Mouse (Mus musculus) heart, postnatal 4 days (tissue): ENCODE data around the gene Apex1. TPM values are rescaled to one million over a fixed set of nuclear protein-coding genes. Genes with fewer than 3 reads are reported as not detected.
"Not testable (repeated sequence)": the region's sequence is repeated elsewhere in the genome, so short reads cannot be mapped to it uniquely, and the experiment has no call there.

Experiments
- DNase-seq: peaks from one replicate; pipeline ENCODE4 v3.0.0; 2021
- total RNA-seq, 2 experiments: library from RNA; stranded (reverse); gene quantifications; 2 replicates each; pipeline ENCODE4 v1.2.3; 2021

The Apex1 gene
- total RNA-seq, 2 experiments from 2014 or later, result 49.5 to 52.9 TPM

DNA sequence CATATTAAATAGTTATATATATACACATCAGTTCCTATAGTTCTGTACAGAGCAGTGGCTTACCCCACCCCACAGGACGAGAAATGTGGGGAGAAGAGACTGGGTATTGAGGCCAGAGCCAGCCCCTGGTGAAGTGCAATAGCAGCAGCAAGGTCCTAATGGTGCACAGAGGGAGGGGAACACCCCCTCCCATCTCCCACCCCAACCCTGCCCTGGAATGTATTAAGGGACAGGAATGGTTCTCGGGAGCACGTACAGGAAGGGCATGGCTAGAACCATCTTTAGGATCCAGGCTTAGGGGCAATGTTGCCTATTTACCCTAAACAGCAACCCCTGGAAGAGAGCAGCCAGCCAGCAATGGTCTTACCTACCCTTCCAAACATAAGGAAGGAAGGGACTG, 2.6 kb downstream of the Apex1 start:
- DNase-seq, result no peak

DNA sequence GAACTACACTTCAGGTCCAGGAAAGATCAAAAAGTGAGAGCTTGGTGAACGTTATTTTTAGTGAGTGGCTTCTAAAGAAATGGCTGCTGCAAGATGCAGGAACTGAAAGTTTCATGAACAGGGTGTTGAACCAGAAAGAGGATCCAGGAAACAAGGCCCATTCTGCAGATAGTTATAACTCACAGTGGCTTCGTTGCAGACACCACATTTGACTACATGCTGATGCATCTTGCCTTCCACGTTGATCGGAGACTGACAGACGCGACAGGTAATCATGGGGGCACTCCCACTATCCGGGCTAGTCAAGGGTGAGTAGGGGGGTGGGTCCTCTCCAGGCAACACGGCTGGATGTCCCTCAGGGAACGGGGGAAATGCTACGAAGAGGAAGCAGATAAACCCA, 5.2 kb downstream of the Apex1 start:
- no peak for DNase-seq

DNA sequence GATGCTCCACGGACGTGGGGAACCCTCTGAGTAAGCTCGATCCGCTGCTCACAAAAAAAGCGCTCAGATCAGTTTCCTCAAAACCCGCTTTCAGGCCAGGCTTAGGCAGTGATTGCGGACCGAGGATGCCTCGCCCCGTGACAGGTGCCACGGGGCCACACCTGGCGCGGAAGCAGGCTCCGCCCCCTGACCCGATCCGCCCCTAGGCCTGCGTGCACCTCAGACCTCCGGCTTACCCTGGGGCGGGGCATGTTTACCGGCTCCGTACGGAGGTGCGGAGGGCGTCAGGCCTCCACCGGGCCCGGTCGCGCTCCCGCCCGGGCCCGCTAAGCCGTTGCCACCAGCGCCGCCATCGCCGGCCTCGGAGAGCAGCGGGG, 5.6 kb downstream of the Apex1 start:
- no peak for DNase-seq

DNA sequence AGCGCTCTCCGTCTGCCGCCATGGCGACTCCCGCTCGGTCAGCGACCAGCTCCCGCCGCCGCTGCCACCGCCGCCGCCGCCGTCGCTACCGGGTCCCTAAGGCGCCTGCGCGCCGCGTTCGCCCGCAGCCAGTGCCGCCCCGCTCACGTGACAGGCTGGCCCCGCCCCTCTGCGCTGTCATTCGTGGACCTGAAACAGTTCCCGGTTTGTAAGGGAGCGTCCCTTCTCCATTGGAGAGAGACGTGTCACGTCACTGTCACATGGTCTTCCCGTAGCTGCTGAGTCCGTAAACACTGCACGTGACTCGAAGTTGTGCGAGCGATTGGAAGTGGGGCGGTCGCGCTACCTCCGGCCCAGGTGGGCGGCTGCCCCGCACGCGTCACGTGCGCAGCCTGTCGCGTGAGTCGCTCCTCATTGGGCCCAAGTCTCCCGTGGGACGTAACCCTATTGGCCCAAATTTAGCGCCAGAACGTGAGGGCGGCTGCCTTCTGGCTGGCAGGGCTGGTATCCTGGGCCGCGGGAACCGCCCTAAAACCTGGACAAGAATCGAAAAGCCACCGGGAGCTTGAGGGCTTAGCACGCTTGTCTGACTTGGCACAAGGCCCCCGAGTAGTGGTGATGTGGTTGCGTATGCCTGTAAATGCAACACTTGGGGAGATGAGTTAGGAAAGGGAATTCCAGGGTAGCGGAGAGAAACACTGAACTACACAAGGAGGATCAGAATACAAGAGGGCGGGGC, 6.2 kb downstream of the Apex1 start, which contains the start of the genes Pip4p1 and Pnp:
Gene Pip4p1, minus strand, starts transcription at position 103 of the 739 bp plus-strand sequence.
Gene Pnp, plus strand, starts transcription at position 329 of the 739 bp plus-strand sequence.
- DNase-seq, result peak; percentile 99

DNA sequence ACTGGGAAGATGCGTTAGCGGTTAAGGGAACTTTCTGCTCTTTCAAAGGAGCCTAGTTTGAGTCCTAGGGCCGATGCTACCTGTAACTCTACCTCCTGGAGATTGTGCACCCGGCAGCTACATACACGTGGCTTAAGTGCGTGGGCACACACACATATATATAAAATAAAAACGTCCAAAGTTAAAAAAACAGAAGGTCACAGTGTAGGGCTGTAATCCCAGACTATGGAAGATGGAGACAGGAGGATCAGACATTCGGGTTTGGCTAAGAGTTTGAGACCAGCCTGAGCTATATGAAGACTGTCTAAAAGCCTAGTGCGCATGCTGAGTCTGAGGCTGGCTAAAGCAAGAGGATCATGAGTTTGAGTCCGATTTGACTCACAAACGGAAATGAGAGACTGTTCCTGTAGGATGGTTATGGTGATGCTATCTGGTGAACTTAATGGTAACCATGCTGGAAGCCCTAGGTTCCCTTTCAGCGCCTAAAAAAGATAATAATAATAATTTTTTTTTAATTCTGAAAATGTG, 6.8 kb downstream of the Apex1 start:
- DNase-seq, result no peak

DNA sequence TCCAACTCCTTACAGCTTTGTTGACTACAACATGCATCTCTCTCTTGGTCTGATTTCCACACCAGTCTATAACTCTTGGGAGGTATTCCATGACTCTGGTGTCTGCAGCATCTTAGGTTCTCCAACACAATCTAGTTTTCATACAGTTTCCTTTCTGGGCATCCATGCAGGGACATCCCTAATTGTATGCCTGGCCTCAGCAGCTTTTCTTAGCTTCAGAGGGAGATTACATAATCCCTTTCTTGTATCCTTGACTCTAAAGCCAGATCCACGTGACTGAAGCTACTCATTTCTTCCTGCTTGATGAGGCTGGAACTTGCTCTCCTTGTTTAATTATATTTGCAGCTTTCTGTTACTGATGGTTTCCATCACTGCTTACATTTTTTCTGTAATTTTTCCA, 11.9 kb downstream of the Apex1 start:
- DNase-seq, result no peak

DNA sequence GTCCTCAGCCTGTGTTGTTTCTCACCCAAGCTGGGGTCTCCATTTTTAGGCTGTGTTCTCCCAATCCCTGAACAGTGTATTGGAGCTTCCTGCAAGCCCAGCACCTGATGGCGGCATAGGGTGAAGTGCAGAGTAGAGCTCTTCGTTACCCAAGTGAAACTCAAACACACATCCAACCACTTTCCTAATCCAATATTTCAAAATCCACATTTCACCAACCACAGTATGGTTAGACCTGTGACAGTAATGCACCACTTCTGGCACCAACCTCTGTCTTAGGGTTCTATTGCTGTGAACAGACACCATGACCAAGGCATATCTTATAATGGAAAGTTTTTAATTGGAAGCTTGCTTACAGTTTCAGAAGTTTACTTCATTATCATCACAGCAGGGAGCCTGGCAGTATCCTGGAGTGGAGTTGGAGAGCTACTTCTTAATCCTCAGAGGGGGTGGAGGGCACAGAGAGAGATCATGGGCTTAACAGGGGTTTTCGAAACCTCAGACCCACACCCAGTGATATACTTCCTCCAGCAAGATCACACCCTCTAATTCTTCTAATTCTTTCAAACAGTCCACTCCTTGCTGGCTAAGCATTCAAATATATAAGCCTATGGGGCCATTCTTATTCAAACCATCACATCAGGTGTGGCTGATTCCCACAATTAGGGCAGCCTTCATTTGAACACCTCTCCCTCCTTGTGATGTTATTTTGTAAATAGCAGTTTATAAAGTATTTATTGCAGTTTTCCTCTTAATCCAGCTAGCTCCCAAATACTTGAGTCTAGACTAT, 13.5 kb downstream of the Apex1 start:
- no peak for DNase-seq

DNA sequence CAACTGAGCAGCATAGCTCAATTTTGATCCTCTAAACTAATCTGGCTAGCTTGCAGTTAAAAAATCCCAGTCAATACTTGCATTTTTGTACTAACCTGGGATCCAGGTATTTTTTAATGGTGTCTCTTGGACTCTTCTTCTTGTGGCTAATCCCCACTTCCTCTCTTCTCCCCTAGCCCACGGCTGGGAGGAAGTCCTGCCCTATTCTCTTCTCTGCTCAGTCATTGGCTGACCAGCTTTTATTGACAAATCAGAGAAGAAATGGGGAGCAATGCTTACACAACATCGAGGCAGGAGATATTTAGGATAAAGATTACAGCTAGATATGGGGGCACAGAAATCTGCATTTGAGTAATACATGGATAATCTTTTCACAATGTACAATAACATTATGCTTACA, 14.2 kb downstream of the Apex1 start:
- no peak for DNase-seq

DNA sequence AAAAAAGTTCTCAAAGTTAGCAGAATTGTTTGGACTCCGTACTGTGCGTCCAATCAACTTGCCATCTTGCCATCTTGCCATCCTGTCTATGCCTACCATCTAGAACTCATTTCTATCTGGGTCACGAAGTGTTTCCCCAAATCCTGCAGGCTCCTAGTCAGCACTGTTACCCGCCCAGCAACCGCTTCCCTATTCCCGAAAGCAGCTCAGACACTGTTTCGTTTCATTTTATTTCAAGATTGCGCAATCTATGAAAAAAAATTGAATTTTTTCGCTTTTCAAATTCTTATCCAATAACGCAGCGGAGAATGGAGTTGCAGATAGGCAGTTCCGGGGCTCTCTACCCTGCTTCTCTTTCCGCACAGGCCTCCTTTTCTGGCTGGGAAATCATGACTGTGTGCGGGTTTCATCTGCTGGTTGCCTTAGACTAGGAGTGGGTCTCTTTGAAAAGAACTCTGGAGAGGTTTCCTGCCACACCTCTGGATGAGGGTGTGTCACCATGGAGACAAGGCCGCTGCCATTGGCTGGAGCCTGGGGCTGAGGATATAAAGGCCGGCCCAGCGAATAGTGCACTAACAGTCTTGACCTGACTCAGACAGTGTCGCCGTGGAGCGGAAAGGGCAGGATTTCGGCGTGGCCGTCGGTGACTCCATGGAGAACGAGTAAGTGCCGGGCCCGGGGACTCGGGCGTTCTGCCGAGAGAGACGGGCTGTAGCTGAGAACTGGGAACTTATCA, 19.3 kb downstream of the Apex1 start, which contains the start of gene Gm49342:
Gene Gm49342, plus strand, starts transcription at position 586 of the 736 bp plus-strand sequence.
- peak; percentile 96 for DNase-seq

DNA sequence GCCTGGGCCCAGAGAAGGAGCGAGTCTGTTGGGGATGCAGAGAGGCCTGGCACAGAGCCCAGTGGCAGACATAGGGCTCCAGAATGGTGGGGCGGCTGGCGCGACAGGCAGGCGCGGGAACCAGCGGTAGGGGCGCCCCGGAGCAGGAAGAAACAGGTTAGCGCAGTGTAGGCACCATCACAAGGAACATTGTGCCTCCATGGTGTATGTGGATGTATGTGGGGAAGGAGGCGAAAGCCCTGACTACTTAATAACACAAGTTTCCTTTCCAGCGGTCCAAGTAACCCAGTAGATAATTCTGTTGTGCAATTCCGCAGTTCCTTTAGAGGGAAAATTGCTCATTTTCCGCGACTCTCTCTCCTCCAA, 19.9 kb downstream of the Apex1 start:
- not testable (repeated sequence) for DNase-seq

DNA sequence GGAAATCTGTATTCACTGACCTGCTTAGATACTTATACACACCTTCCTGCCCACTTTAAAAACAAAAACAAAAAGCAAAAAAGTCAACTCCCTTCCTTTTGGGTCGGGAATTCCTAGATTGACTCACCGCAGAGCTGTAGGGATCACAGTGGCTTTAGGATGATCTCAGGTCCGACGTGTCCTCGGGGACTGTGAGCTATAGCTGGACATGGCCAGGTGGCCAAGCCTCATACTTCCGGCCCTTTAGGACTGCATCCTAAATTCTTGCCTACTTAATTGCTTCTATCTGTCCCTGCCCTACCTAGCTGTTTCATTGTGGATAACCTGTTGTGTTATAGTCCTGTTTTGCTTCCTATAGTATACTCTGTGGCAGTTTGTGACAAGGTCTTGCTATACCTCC, 20.3 kb downstream of the Apex1 start:
- DNase-seq, result not testable (repeated sequence)

DNA sequence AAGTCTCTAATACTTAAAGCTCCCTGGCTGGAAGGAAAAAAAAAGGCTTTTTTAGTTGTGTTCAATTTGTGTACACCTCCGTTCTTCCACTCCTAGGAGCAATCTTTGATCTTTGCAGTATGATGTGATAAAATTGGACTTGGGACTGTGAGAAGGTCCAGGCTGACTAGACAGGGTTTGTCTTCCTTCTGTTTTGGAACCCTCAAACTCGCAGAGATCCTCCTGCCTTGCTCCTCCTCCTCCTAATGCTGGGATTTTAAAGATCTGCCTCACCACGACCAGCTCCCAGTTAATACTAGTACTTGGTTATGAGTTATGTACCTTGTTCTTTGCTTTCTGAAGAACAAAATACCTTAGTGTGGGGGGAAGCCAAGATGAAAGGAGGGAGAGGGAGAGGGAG, 20.8 kb downstream of the Apex1 start:
- not testable (repeated sequence) for DNase-seq

DNA sequence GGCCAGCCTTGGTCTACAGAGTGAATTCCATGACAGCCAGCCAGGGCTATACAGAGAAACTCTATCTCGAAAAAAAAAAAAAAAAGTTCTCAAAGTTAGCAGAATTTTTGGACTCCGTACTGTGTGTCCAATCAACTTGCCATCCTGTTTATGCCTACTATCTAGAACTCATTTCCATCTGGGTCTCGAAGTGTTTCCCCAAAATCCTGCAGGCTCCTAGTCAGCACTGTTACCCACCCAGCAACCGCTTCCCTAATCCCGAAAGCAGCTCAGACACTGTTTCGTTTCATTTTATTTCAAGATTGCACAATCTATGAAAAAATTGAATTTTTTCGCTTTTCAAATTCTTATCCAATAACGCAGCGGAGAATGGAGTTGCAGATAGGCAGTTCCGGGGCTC, 30.7 kb downstream of the Apex1 start:
- no peak for DNase-seq

DNA sequence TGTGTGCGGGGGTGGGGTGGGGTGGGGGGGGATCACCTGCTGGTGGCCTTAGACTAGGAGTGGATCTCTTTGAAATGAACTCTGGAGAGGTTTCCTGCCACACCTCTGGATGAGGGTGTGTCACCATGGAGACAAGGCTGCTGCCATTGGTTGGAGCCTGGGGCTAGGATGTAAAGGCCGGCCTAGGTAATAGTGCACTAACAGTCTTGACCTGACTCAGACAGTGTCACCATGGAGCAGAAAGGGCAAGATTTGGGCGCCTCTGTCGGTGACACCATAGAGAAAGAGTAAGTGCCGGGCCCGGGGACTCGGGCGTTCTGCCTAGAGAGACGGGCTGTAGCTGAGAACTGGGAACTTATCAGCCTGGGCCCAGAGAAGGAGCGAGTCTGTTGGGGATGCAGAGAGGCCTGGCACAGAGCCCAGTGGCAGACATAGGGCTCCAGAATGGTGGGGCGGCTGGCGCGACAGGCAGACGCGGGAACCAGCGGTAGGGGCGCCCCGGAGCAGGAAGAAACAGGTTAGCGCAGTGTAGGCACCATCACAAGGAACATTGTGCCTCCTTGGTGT, 31.3 kb downstream of the Apex1 start, which contains the start of gene Pnp2:
Gene Pnp2, plus strand, starts transcription at position 51 of the 567 bp plus-strand sequence.
- DNase-seq, result peak; percentile 66

DNA sequence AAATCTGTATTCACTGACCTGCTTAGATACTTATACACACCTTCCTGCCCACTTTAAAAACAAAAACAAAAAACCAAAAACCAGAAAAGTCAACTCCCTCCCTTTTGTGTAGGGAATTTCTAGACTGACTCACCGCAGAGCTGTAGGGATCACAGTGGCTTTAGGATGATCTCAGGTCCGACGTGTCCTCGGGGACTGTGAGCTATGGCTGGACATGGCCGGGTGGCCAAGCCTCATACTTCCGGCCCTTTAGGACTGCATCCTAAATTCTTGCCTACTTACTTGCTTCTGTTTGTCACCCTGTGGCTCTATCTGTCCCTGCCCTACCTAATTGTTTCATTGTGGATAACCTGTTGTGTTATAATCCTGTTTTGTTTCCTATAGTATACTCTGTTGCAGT, 32.0 kb downstream of the Apex1 start:
- peak; percentile 15 for DNase-seq

DNA sequence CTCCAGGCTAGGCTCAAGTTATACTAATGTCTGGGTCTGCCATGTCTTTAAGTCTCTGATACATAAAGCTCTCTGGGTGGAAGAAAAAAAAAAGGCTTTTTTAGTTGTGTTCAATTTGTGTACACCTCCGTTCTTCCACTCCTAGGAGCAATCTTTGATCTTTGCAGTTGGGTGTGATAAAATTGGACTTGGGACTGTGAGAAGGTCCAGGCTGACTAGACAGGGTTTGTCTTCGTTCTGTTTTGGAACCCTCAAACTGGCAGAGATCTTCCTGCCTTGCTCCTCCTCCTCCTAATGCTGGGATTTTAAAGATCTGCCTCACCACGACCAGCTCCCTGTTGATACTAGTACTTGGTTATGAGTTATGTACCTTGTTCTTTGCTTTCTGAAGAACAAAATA, 32.4 kb downstream of the Apex1 start:
- not testable (repeated sequence) for DNase-seq

DNA sequence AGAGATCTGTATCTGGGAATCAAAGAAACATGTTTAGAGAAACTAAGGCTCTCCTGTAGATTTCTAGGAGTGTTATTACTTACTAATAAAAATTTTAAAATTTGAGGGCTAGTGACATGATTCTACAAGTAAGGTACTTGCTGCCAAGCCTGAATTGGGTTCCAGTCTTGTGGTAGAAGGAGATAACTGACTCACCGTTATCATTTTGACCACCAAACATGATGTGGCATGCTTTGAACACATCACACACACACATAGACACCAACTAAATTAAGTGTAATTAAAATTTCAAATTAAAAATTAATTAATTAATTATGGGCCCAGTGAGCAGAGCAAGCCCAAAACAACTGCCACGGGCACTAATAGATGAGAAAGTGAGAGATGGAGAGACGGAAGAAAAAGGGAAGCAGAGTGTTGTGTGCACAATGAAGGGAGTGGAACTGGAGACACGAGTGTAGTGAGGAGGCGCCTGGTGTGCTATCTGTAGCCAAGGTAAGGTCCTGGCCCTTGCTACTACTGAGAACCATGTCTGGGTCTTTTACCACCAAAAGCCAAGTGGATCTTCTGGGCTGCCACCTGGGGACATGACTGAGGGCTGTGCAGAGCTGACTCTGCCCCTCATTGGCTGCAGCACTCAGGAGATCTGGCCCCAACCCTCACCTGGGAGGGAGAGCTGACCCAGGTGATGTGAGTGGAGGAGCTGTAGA, 33.7 kb downstream of the Apex1 start:
- not testable (repeated sequence) for DNase-seq

DNA sequence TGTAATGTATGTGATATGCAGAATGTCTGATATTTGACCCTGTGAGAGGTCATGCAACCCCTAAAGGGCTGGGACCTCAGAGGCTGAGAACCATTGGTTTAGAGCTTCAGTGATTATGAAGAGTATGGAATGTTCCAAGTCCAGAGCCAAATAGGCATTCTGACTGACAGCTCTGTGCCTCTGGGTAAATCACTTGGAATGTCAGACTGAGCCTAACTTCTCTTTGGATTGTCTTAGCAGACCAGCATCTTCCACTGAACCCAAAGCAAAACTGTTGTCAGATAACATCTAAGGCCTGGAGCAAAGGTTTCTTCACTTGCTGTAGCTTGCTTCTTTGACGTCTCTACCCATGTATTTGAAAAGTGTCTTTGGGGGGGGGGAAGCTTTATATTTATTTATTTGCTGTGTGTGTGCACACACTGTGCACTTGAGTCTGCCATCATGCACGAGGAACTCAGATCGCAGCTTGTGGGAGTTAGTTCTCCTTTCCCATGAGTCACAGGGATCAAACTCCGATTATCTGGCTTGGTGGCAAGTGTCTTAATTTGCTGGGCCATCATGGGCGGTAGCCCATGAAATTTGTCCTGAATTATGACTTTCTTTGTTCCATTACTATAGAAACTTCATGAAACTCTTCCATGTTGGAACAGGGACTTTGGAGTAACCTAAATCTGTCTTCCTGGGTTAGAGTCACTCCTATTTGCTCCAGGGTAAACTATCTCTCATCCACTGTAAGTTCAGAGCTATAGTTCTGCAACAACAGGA, 43.6 kb downstream of the Apex1 start:
- DNase-seq, result no peak

DNA sequence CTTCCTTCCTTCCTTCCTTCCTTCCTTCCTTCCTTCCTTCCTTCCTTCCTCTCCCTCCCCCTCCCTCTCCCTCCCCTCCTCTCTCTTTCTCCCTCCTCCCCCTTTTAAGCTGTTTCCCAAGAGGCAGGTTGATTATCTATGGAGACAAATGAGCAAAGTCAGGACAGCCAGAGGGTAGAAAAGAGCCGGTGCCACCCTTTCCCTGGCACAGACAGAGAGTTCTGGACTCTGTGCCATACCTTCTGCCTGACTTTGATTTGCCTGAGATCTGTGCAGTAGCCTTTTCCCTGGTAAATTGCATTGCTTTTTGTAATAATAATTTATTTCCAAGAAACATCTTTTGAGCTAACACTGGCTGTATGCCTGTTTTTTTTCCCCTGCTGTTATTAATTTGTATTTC, 44.3 kb downstream of the Apex1 start:
- no peak for DNase-seq

DNA sequence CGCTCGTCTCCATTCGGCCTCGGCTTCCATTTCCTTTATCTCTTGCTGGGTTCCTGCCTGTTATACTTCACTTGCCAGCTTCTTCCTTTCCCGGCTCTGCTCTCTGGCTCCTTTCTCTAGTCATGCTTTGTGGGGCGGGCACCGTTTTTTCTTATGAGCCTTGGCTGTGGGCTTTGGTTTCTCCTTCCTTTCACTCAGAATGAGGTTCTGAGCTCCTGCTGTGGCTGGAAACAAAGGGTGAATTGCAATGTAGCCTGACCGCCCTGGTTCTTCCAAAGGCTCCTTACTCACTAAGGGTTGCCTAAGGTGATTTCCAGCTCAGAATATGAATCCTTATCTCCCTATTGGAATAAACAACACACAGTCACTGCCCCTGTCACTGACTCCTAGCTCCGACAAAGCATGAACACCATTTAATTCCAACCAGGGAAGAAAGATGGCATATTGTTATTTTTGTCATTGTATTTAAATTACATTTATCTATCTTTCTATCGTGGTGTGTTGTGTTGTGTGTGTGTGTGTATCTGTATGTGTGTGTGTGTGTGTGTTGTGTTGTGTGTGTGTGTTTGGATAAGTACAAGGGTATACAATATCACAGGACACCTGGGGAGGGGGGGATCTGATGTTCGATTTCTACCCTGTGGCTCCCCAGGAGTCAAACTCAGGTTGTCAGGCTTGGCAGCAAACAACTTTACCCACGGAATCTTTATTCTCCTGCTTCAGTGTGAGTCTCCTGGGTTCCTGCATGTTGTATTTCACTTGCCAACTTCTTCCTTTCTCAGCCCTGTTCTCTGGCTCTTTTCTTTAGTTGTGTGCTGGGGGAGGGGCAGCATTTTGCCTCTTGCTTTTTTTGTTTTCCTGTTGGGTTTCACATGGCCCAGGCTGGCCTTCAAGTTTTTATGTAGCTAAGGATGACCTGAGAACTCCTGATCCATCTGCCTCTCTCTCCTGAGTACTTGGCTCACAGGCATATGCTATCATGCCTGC, 45.1 kb downstream of the Apex1 start:
- DNase-seq, result peak; percentile 11
